Mouse (Mus musculus) liver, adult 2 months (tissue): Measurements from ENCODE around the gene Wnk4.

Experiments
- CTCF ChIP-seq: fragments of 200-500 bp; IDR thresholded peaks from 2 replicates; pipeline ENCODE4 v1.5.1; 2011; ENCODE audit warnings: low read depth, low read length, control low read depth
- POLR2A ChIP-seq: fragments of 200-500 bp; IDR thresholded peaks from 2 replicates; pipeline ENCODE4 v1.6.1; 2011; ENCODE audit warnings: low read length, control low read depth; ENCODE audit not compliant: insufficient read depth; ENCODE audit errors: extremely low read depth

DNA sequence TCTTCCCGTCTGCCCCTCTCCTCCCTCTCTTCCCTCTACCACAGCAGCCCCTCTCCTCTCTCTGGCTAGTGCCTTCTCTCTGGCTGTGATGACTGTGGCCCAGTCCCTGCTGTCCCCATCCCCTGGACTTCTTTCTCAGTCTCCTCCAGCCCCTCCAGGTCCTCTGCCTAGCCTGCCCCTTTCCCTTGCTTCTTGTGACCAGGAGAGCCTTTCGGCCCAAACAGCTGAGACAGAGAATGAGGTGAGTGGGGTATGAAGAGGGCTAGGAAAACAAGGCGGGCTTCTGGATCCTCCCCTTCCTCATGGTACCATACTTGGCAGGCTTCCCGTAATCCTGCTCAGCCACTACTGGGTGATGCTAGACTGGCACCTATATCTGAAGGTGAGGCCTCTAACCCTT, 14.9 kb downstream of the Wnk4 start:
- no peak for TF ChIP-seq POLR2A
- TF ChIP-seq CTCF, result no peak
